Mouse (Mus musculus) skeletal muscle tissue, adult 2 months (tissue): ENCODE results near the gene Tmem39b.
A peak's percentile ranks its signal among the peaks of the same experiment; 100 is the strongest.
"Not testable (repeated sequence)": the region's sequence is repeated elsewhere in the genome, so short reads cannot be mapped to it uniquely, and the experiment has no call there.

Experiments used
- DNase-seq: peaks from one replicate; pipeline ENCODE4 v3.0.0-alpha.2; 2012; ENCODE audit warnings: low read depth, low spot score

The Tmem39b gene

DNA sequence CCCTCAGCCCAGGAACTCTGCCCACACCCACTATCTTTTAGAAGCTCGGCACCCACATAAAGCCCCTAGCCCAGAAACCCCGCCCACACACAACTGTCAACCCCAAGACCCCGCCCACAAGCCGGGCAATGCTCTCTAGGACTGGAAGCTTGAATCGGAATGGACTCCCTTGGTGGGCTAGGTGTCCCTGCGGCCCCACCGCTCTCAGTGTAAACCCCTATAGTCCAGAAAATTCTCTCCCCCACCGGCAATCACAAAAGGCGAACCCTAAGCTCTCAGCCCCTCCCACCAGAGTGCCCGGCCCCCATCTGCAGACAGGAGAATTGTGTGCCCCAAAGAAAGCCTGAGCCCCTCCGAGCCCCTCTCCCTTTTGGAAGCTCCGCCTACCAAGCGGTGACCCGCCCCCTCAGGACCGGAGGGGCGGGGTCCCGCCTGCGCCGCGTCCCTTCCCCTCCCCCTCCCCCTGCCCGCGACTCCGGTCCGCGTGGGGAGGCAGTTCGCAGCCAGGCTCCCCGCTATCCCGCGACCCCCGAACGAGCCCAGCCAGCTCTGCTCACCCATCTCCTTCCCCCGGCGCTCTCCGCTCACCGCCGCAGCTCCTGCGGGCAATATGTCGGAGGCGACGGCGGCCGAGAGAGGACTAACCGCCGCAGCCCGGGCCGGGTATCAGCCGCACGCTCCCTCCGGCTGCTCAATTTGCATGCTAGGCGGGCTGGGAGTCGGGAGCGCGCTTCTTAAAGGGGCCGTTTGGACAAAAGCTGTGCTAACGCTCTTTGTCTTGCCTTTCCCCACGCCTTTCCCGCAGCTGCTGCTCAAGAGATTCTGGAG, at the start of gene Tmem39b:
Gene Tmem39b, minus strand, starts transcription at position 681 of the 828 bp plus-strand sequence.
- peak; percentile 79 for DNase-seq

DNA sequence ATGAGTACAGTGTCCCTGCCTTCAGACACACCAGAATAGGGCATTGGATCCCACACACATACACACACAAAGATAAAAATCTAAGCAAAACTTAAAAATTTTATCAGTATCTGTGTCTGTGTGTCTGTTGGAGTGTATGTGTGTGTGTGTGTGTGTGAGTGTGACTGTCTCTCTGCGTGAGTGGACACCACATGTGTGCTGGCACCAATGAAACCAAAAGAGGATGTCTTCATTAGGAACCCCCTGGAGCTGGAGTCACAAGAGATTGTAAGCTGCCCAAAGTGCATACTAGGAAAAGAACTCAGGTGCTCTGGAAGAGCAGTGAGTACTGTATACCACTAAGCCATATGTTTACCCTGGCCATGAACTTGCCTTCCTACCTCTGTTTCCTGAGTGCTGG, 49.5 kb upstream of the Tmem39b start:
- DNase-seq, result no peak

DNA sequence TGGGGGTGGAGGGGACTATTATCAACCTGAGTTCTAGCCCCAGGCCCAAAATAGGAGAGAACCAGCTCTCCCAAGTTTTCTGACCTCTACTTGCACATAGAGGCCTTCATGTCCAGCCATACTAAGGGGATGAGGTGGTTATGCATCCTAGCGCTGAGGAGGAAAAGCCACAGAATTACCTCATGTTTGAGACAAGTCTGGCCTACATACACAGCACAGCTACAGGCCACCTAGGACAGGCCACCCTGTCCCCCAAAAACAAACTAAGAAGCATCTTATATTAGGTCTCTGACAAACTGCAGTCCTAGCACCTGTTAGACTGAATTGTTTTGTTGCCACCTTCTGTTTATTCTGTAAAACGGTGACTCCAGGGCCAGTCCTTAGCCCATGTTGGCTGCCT, 46.9 kb upstream of the Tmem39b start:
- no peak for DNase-seq

DNA sequence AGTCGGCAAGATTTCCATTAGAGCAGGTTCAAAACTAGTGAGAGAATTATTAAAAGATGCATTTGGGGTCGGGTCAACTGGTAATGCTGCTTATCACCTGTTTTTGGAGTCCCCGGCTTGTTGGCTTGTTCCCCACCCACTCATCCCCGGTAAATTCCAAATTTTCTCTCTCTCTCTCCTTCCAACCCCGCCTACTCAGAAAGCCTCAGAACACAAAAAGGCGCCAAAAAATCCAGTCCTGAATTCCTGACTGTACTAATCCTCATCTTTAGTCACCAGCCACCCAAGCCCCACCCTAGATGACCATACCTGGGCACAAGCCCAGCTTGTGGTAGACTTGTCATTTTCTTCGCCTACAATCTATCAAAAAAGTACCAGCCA, 46.4 kb upstream of the Tmem39b start:
- peak; percentile 13 for DNase-seq

DNA sequence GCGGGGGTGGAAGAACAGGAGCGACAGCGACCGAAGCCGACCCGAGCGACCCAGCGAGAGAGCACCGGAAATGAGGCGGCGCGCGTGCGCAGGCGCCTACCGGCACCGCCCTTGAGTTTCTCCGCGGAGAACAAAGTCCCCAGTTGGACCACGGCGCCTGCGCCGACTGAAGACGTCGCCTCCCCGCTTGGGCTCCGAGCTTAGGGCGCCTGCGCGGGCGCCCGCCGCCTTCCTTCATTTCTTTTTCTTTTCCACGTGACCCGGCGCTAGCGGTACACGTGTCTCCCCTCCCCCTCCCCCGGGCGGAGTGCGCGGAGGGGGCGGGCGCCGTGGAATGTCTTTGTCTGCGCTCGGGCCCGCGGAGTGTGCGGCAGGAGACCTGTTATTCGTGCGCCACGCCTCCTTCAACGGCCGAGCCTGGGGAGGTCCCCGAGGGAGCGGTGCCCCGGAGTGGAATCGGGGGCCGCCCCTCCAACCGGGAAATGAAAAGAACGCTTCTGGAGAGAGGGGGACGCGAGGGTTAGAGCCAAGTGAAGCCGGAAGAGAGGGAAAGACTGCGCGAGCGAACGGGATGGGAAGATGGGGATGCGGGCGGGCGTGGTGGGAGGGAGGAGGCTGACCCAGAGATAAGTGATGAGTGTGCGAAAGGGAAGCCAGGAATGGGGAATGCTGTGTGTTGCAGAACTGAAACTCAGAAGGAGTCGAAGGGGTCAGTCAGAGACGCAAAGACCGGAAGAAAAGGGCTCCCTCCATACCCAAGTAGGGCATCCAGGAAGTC, 45.8 kb upstream of the Tmem39b start, which contains the start of gene Khdrbs1:
Gene Khdrbs1, minus strand, starts transcription at position 72 of the 778 bp plus-strand sequence.
- DNase-seq, result peak; percentile 99

DNA sequence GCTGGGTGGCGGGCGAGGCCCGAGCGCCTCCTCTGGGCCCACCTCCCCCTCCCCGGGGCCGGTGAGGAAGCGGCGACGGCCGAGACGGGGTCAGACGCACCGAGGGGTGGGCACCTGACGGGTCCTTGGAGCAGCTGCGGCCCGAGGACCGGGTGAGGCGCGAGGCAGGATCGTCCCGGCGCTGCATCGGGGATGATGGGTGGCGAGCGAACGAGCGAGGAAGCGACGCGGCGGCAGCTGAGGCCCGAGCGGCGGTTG, 45.3 kb upstream of the Tmem39b start:
- no peak for DNase-seq

DNA sequence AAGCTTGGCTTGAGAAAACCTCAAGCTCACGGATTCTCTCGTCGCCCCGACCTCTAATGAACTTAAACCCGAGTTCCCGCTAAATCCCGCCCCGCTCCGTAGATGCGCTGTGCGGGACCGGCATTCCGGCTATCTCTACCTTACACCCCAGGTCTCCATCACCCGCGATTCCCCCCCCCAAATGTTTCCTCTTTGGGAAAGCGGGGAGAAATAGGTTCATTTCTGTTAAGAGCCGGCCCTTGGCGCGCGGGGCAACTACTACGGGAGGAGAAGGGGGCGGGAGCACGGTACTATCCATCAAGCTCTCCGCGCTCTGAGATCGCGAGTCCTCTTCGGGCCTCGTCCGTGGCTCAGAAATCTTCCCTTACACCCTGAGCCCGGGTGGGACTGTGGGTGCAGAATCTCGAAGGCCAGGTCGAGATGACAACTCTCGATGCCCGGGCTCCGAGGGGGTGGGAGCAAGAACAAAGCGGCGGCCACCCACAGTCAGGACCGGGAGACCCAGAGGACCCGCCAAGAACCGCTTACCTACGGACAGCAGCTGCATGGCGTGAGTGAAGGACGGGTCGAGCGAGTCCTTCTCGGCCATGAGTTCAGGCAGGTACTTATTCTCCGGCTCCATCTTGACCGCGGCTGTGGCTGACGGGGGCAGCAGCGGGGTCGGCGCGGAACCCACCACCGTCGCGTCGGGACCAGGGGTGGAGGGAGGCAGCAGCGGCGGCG, 44.8 kb upstream of the Tmem39b start:
- peak; percentile 18 for DNase-seq

DNA sequence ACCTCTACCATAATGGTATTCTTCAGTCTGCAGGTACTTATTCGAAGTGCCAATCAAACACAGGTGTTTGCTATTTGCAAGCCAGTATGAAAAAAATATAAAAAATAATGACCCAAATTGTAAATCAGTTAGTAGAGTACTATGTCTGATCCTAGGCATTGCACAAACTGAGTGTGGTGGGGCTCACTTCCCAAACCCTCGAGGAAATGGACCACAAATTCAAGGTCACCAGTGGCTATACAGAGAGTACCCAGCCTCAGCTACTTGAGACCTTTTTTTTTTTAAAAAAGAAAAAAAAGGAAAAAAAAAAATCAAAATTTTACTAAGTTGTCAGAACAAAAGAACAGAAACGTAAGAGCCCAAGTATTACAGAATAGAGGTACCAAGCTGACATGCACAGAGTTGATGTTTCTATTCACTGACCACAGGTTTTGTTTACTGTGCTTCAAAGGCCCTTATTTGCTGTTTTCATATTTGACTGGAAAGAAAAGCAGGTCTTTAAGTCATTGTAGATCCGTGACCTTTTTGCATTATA, 42.5 kb upstream of the Tmem39b start:
- DNase-seq, result no peak

DNA sequence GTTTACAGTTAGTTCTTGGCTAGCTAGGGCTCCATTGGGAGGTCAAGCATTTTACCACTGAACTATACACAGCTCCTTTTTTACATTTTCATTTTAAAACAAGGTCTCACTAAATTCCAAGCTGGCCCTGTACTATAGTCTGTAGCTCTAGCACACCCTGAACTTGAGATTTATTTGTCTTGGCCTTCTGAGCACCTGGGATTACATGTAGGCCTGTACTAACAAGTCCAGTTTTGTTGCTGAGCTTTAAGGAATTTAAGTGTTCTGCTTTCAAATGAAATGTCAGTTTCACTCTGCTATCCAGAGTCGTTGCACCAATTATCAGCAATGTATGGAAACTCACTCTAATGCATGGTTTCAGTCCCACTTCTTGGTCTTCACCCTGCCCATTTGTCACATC, 39.5 kb upstream of the Tmem39b start:
- DNase-seq, result no peak

DNA sequence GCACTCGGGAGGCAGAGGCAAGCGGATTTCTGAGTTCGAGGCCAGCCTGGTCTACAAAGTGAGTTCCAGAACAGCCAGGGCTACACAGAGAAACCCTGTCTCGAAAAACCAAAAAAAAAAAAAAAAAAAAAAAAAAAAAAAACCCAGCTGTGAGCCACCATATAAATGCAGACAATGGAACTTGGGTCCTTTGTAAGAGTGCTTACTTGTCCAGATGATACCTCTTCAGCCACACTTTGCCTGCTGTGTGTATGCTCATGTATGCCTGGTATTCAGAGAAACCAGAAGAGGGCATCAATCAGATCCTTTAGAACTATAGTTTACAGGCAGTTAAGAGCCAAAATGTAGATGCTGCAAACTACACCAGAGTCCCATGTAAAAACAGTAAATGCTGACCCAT, 38.8 kb upstream of the Tmem39b start:
- DNase-seq, result not testable (repeated sequence)

DNA sequence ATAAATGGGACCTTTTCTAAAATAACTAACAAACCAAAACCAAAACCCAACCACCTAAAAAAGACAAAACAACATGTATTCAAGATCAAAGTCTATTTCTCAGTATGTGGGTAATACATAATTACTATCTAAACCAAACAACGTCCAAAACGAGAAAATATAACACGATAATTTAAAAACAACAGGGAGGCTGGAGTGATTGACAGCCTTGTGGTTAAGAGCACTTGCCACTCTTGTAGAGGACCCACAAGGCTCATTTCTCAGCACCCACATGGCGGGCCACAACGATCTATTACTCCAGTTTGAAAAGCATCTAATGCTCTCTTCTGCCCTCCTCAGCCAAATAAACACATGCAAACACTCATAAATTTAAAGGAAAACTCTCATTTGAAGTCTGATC, 34.8 kb upstream of the Tmem39b start:
- no peak for DNase-seq

DNA sequence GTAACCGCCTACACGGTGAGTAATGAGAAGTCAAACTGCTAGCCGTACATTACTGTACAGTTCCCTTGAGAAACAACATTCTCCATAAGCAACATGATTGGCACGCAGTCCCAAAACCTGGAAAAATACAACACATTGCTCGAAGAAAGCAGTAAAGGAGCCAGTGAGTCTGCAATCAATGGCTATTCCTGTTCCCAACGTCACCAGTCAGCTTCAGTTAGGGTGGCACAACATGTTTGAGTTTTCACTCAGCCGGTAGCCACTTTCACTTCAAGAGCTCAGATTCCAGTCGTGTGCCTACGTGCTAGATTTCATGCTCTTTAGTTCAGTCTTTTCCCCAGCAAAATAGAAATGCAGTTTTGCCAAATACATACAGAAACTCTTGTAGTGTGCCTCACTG, 19.7 kb upstream of the Tmem39b start:
- no peak for DNase-seq

DNA sequence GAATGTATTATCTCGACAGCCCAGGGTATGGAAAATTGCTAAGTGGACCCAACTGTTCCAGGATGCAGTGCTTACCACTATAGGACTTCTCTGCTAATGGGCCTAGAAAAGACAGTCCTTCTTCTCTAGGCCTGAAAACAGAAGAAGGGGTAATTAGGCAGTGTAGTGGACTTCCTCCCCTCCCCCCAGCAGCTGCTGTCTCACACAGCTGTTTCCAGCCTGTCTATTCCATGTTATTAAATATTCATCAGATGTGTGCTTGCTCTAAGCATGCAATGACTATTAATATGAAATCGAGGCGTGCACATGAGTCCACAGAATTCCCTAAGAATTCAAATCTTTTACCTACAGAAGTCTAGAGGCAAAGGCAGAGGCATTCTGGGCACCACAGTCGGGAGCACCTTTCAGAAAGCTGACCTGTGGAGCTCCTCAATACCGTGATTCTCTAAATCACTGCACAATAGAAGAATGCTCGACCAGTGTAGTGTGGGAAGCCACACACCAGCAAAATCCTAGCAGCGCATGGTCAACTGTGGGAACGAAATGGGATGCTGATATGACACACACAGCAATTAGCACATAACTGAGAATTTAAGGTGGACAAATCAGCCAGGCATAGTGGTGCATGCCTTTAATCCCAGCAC, 13.0 kb upstream of the Tmem39b start:
- no peak for DNase-seq

DNA sequence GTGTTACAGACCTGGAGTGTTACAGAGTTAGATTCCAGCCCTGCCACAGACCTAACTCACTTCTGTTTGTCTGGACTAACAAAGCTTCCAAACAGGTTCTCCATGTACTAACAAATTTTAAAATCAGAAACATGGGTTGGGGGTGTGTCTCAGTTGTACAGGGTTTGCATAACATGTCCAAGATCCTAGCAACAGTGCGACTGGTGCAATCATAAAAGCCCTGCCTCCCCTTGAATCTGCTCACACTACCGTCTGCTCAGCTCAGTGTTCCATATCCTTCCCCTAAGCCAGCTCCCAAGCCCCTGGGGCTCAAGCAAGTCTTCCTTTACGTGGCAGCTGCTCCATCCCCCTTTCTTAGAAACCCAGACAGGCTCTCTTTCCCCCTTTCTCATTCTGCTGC, 10.1 kb upstream of the Tmem39b start:
- DNase-seq, result no peak

DNA sequence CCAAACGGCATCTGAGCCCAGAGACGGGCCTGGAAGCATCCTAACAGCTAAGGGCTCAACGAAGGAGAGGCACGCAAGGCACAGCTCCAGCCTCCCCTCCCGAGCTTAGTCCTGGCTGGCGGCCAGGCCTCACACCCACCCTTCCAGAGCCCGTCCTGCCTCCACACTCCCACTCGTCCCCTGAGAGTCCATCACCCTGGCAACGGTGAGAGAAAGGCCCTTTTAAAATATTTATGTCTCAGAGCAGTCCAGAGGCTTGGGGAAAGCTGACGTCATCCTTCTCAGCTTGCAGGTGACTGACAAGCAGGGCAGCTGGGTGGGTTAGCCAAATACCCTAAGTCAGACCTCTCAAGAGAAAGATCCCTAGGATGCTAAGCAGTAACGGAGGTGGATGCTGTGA, 5.8 kb upstream of the Tmem39b start:
- peak; percentile 42 for DNase-seq

DNA sequence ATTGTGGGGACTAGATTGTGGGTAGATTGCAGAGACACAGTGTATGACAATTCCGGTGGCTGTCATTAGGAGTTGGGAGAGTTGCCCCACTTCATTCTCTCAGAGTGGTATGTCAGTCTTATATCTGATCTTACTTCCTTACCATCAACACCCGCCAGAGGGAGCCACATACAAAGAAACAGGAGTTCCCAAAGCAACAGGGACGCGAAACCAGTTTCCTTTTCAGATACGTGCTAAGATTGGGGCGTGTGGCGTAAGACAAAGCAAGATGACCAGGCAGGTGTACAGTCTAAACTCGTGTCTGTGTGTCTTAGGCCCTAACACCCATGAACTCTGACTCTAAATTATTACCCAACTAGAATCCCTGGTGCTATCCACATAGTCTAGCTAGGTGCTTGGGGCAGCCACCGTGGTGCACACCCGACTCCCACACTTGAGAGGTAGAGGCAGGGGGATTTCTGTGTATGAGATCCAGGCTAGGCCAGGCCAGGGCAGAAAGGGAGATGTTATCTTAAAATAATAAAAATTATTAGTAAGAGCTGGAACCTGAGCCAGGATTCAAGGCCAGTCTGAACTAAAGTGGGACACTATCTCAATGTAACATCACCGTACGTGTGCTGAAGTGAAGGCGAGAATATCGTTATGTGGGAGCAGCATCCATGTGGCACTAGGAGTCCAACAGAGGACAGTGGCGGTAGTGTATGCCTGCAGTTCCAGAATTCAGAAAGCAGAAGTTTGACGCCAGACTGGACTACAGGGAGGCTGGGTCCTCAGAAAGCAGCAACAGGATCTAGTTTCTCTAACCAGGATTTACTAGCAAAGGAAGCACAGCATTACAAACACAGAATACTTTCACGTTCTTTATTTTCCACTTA, 5.1 kb upstream of the Tmem39b start:
- DNase-seq, result peak; percentile 76

DNA sequence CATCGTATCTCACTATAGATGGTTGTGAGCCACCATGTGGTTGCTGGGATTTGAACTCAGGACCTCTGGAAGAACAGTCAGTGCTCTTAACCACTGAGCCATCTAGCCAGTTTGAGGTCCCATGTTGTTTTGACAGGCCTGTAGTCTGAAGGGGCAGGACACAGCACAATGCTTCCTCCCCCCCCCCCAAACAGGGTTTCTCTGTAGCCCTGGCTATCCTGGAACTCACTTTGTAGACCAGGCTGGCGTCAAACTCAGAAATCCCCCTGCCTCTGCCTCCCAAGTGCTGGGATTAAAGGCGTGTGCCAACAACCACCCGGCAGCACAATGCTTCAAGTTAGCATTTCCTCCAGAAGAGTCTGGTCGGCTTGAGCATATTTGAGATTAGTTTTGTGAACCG, 4.0 kb upstream of the Tmem39b start:
- DNase-seq, result not testable (repeated sequence)

DNA sequence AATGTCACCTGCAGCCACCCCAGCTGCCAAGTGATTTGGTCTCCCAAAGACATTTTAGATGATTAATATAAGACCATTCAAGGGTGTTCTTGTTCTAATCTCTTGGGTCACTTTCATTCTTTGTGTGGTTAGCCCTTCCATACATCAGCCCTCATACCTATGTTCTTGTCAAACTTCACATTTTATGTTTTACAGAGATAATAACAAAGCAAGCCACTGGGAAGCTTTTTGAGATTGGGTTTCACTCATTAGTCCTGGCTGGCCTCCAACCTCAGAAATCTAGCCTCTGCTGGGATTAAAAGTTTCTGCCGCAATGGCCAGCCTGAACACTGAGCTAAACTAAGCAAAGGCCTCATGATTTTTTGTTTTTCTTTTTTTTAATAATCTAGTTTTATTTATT, 3.6 kb upstream of the Tmem39b start:
- DNase-seq, result no peak

DNA sequence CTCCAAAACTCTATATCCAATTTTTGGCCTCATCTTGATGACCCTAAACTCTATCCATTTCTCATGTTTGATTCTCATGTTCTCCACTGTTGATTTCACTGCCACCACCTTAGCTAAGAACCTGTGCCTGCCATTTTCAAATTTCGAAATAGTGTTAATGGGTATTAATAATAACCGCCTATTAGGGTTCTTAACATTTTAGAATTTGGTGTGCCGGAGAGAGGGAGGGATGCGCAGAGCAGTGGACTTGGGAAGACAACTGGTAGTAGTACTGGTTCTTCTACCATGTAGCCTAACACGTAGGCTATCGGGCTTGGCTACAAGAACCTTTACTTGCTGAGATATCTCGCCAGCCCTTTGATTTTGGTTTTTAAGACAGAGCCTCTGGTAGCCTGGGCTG, 553 bp upstream of the Tmem39b start:
- DNase-seq, result no peak

DNA sequence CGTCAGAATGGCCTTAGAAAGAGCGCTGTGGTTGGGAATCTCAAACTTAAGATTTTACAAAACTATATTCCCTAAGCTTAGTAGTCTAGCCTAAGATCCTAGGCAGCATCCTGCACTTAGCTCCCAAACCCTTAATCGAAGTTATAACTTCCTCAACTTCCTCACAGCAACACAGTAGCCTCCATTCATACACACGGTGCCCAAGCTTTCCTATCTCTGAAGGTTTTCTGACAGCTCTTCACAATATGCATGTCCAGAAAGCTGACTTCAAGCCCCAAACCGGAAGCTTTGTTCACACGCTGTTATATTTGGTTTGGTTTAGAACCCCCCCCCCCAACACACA, 852 bp downstream of the Tmem39b start:
- DNase-seq, result no peak

DNA sequence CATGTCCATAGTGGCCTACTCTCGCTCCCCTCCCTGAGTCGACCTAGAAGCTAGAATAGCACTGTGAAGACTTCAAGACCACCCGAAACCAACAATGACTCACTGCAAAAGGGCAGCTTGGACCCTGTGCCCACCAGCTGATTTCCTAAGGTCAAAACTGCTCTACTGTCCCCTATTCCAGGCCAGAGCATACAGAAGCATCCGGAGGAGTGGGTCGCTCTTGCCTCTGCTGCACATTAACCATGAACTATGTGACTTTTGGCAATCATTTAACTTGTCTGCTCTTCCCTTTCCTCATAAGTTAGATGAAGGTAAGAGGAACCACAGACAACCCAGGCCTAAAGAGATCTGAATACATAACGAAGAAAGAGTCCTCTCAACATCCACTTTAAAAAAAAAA, 12.1 kb downstream of the Tmem39b start:
- no peak for DNase-seq
